Mouse (Mus musculus) liver, embryonic 14.5 days (tissue): ENCODE results near the gene Bnip1. TPM values are rescaled to one million over a fixed set of nuclear protein-coding genes. Genes with fewer than 3 reads are reported as not detected.
A peak's percentile ranks its signal among the peaks of the same experiment; 100 is the strongest.

Source experiments
- ATAC-seq: fragments of 200-750 bp; cut with Nextera tagmentation; 2 replicates; pipeline ENCODE4 v1.8.0; 2017; ENCODE audit warnings: moderate number of reproducible peaks, mild to moderate bottlenecking, moderate library complexity; ENCODE audit not compliant: insufficient read depth
- DNase-seq, 3 experiments: peaks; one replicate each; pipeline ENCODE4 v3.0.0-alpha.2; 2012 to 2013; ENCODE audit warnings: low read depth in 3 of 3, low spot score in 3 of 3
- H3K27ac ChIP-seq: fragments of 300-500 bp; sonication (generic); 2 replicates; pipeline ENCODE4 v1.5.1; 2014; ENCODE audit warnings: moderate library complexity, mild to moderate bottlenecking, control low read depth, inconsistent platforms
- H3K27me3 ChIP-seq: fragments of 300-500 bp; sonication (generic); 2 replicates; pipeline ENCODE4 v1.6.1; 2014; ENCODE audit warnings: mild to moderate bottlenecking, low read length, moderate library complexity; ENCODE audit not compliant: control insufficient read depth, insufficient read depth
- H3K36me3 ChIP-seq: fragments of 300-500 bp; sonication (generic); replicated peaks from 2 replicates; pipeline ENCODE4 v1.6.1; 2014; ENCODE audit warnings: low read depth; ENCODE audit not compliant: control insufficient read depth, insufficient read depth
- H3K4me1 ChIP-seq, 2 experiments: fragments of 200-500 bp in 1 of 2; fragments of 300-500 bp in 1 of 2; sonication (generic) in 1 of 2; replicated peaks; 2 replicates each; pipeline ENCODE4 v1.6.1; 2012 to 2014; ENCODE audit warnings: antibody characterized with exemption in 1 of 2, inconsistent platforms in 1 of 2, low read length in 1 of 2; ENCODE audit not compliant: control insufficient read depth in 2 of 2, insufficient read depth in 2 of 2
- H3K4me2 ChIP-seq: fragments of 300-500 bp; sonication (generic); 2 replicates; pipeline ENCODE4 v1.6.1; 2014; ENCODE audit warnings: low read depth, mild to moderate bottlenecking, control low read depth, moderate library complexity
- H3K4me3 ChIP-seq, 2 experiments: fragments of 200-500 bp in 1 of 2; fragments of 300-500 bp in 1 of 2; sonication (generic) in 1 of 2; 2 replicates each; pipeline ENCODE4 v1.5.1; 2012 to 2014; ENCODE audit warnings: low read depth in 2 of 2, low read length in 2 of 2, mild to moderate bottlenecking in 2 of 2, control low read depth in 1 of 2, inconsistent platforms in 1 of 2, moderate library complexity in 1 of 2; ENCODE audit not compliant: insufficient read depth in 1 of 2
- H3K9ac ChIP-seq: fragments of 300-500 bp; sonication (generic); replicated peaks from 2 replicates; pipeline ENCODE4 v1.6.1; 2014; ENCODE audit warnings: mild to moderate bottlenecking, control low read depth, moderate library complexity
- H3K9me3 ChIP-seq: fragments of 300-500 bp; sonication (generic); 2 replicates; pipeline ENCODE4 v1.6.1; 2016; ENCODE audit warnings: low read length, mixed read lengths; ENCODE audit not compliant: control insufficient read depth
- CTCF ChIP-seq: IDR thresholded peaks from 2 replicates; pipeline ENCODE4 v1.5.1; 2016; ENCODE audit warnings: antibody characterized with exemption, low read depth, control low read depth
- EP300 ChIP-seq: IDR thresholded peaks from 2 replicates; pipeline ENCODE4 v1.6.1; 2016; ENCODE audit warnings: antibody characterized with exemption, low read depth
- WGBS: fragments of 180-500 bp; shearing (Covaris S2); extraction: QIAGEN DNeasy Blood & Tissue Kit; methylation state at CpG from one replicate; pipeline ENCODE4 v1.1.7; 2014; ENCODE audit not compliant: insufficient replicate concordance; 5-methylcytosine and 5-hydroxymethylcytosine counted together
- polyA plus RNA-seq, 2 experiments: library from polyadenylated mRNA; depleted of rRNA in 1 of 2; stranded (reverse) in 1 of 2; unstranded in 1 of 2; fragments of >200 nt; fragmentation: Nextera tagmentation in 1 of 2; extraction: Ambion mirVana in 1 of 2; gene quantifications; 2 replicates each; pipeline versions ENCODE4 v1.2.1 to v1.2.3; 2012 to 2014

Bnip1 gene
- polyA plus RNA-seq, 2 experiments, result 13.7 to 15.0 TPM

DNA sequence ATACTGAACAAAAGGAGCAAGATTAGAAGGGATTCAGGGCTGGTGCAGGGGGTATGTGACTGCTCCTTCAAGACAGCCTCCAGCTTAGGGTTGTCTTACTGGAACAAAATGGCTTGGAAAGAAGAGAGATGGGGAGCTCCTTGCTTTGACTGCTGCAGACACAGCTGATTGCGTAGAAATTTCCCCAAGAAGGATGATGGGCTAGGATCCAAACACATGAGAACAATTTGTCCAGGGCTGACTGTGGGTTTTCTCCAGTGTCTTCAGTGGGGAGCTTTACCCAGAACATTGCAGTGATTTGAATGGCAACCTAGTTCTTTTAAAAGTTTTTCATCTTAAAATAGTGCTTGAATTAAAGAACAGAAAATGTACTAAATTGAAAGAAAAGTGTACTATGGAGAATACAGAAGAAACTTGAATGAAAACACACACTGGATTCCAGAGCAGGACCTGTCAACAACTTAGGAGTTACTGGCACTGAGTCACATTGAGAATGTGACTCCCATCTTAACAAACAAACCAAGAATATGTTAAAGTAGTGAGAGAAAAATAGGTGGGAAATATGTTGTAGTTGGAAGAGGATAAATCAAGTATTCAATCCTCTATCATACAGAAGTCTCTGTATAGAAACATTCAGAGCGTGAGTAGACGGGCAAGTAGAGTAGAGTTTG is 2.3 kb upstream of the Bnip1 start:
- WGBS, result 85% methylated on average over 3 of the region's 3 CpGs
- no peak overlapping the region for H3K9ac ChIP-seq
- DNase-seq (no peak), ATAC-seq (no peak)
- no peaks in the 10 kb centered on the region for H3K9me3 ChIP-seq
- H3K27ac ChIP-seq, result no peak overlapping the region
- TF ChIP-seq CTCF, result no peak
- TF ChIP-seq EP300, result no peak
- H3K4me1 ChIP-seq, result peaks cover 14 to 20% of the 10 kb centered on the region in 2 experiments
- H3K27me3 ChIP-seq, result no peaks in the 10 kb centered on the region
- H3K36me3 ChIP-seq, result peaks cover 2% of the 10 kb centered on the region; the same call in 1 of the 2 replicates
- H3K4me3 ChIP-seq, result no peak overlapping the region
- no peak overlapping the region for H3K4me2 ChIP-seq

DNA sequence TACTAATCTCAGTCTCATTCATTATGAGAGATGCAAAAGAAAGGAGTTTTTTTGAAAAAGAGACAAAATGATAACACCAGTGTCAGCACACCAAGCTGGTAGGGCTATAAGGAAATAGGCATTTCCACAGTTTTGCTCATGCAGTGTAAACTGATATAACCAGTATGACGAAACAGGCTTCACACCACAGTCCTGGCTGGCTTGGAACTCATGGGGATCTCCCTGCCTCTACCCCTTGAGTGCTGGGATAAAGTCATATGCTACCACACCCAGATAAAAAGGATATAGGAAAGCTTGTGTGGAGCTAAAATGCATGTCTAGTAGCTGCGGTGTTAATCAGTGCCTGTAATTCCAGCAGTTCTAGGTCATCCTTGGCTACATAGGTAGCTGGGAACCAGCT is 1.4 kb upstream of the Bnip1 start:
- no peaks in the 10 kb centered on the region for H3K27me3 ChIP-seq
- DNase-seq (no peak), ATAC-seq (no peak)
- H3K9ac ChIP-seq, result no peak overlapping the region
- H3K4me1 ChIP-seq, result peaks cover 14 to 24% of the 10 kb centered on the region in 2 experiments
- H3K36me3 ChIP-seq, result peaks cover 4% of the 10 kb centered on the region; the same call in 1 of the 2 replicates
- TF ChIP-seq CTCF, result no peak
- TF ChIP-seq EP300, result no peak
- H3K4me2 ChIP-seq, result no peak overlapping the region; the same call in 1 of the 2 replicates
- no peaks in the 10 kb centered on the region for H3K9me3 ChIP-seq
- no peak overlapping the region for H3K4me3 ChIP-seq
- no peak overlapping the region for H3K27ac ChIP-seq
- 78% methylated on average over 2 of the region's 2 CpGs for WGBS

DNA sequence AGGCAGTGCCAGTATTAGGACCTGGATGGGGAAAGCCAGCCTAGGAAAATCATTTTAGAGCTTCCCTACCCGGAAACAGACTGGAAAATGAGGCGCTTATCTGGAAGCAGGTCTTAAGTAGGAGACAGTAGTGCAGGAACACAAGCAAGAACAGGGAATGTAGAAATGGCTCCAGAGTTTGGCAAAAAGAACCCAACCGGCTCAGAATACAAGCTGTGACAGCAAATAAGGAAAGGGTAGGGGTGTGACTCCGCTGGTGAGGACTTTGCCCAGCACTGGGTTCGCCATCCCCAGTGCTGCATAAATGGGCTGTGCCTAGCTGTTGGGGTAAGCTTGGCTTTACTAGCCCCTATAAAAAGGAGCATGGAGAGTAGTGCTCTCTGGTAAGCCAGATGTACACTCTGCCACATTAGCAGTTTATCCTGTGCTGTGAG is 761 bp downstream of the Bnip1 start:
- Histone ChIP-seq H3K27ac (peak overlapping the region; percentile 71), H3K9me3 (no peaks in the 10 kb centered on the region), H3K4me1 (peaks cover 14 to 24% of the 10 kb centered on the region in 2 experiments), H3K27me3 (no peaks in the 10 kb centered on the region), H3K4me2 (peak overlapping the region; percentile 81), H3K36me3 (peaks cover 4% of the 10 kb centered on the region; the same call in 1 of the 2 replicates), H3K9ac (peak overlapping the region; percentile 72), H3K4me3 (peak overlapping the region; percentile 72 to 96)
- no peak for TF ChIP-seq CTCF
- TF ChIP-seq EP300, result no peak
- ATAC-seq (peak; percentile 58; the same call in 1 of the 2 replicates), DNase-seq (no peak)
- WGBS, result 17% methylated on average over 5 of the region's 5 CpGs

DNA sequence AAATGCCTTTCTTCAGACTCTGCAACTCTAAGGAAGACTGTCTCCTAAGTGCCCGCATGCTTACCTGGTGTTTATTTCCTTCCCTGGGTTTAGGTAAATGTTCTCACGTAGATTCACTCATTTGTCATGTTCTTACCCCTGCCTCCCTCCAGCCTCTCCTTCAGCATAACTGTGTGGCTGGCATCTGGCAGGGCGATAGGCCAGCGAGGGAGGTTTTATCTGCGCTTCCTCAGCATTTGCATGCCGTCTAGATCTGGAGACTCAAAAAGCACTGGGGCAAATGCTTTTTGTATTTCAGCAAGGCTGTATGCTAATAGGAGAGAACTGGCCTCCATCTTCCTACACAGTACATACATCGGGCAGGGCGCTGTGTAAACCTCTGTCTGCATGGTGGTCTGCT is 3.7 kb downstream of the Bnip1 start:
- H3K9me3 ChIP-seq, result no peaks in the 10 kb centered on the region
- DNase-seq (no peak), ATAC-seq (no peak)
- H3K36me3 ChIP-seq, result peaks cover 4% of the 10 kb centered on the region; the same call in 1 of the 2 replicates
- H3K4me1 ChIP-seq, result peaks cover 13 to 22% of the 10 kb centered on the region in 2 experiments
- H3K27me3 ChIP-seq, result no peaks in the 10 kb centered on the region
- TF ChIP-seq EP300 (peak; percentile 63), CTCF (no peak)
- no peak overlapping the region for H3K9ac ChIP-seq
- H3K4me3 ChIP-seq, result no peak overlapping the region
- H3K4me2 ChIP-seq, result peak overlapping the region; percentile 24; the same call in 1 of the 2 replicates
- H3K27ac ChIP-seq, result peak overlapping the region; percentile 50
- 61% methylated on average over 8 of the region's 8 CpGs for WGBS

DNA sequence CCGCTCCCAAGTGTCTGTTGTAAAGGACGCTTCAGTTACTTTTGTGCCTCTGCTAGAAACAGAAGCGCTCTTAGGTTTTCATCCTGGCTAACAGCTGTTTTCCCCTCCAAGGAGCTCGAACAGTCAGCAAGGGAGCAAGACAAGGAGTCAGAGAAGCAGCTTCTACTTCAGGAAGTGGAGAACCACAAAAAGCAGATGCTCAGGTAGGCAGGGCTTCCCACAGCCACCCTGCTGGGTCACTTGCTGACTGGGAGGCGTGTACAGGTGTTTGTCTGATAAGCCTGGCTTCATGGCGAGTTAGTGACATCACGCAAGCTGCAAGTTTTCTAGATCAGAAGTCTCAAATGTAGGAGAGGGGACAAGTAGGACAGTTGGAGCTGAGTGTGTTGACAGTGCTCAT is 5.7 kb downstream of the Bnip1 start:
- H3K4me2 ChIP-seq, result no peak overlapping the region
- H3K27ac ChIP-seq, result no peak overlapping the region
- H3K4me1 ChIP-seq, result peaks cover 5 to 15% of the 10 kb centered on the region in 2 experiments
- H3K9me3 ChIP-seq, result no peaks in the 10 kb centered on the region
- TF ChIP-seq EP300 (no peak), CTCF (no peak)
- H3K4me3 ChIP-seq, result no peak overlapping the region
- no peak for ATAC-seq
- H3K9ac ChIP-seq, result no peak overlapping the region
- peaks cover 11% of the 10 kb centered on the region for H3K36me3 ChIP-seq
- no peaks in the 10 kb centered on the region for H3K27me3 ChIP-seq
- 62% methylated on average over 7 of the region's 7 CpGs for WGBS
- no peak for DNase-seq
